Mouse (Mus musculus): Measurements from ENCODE around the gene Gm49322. TPM values are rescaled to one million over a fixed set of nuclear protein-coding genes. Genes with fewer than 3 reads are reported as not detected.

Gene Gm49322
- total RNA-seq, 2 experiments from 2014 or later: 2.6 to 3.6 TPM

DNA sequence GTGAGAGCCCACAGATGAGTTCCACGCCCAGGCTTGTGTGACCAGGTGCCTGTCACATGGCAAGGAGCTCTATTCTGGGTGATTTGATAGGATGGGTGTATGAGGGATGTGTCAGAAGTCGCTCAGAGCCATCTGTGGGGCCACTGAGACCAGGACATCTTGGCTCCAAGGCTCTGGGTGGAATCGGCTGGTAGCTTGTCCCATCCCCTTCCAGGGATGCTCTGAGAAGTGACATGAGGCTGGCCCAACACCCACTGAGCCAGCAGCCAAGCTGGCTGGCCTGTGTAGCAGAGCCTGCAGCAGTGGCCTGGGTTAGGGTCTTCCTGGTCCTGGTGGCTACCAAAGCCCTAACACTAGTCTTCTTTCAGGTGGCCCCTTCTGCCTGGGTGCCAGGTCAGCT, 2.6 kb downstream of the Gm49322 start:
- no peak for DNase-seq (ENCODE audit: low spot score in 2 of 2)
- intact Hi-C loops (cut with DNase I): no loop called here

DNA sequence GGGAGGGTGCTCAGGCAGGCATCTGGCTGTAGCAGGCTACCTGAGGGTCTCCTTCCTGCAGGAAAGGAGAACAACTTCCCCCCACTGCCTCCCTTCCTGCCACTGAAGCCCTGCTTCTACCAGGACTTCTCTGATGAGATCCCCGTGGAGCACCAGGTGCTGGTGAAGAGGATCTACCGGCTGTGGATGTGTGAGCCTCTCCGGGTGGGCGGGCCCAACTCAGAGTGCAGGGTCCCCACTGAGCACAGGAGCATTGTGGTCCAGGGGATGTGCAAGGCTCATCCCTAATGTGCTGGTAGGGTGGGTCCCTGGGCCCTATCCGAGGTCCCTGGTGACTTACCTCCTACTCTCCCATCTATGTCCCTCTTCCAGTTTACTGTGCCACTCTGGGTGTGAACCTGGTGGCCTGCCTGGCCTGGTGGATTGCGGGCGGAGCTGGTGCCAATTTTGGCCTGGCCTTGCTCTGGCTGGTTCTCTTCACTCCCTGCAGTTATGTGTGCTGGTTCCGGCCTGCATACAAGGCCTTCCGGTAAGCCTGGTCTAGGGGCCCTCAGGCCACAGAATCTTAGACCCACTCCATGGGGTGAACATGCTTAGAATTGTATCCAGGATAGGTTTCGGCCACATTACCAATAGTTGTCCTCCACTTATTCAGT, 3.6 kb downstream of the Gm49322 start:
- no peak for DNase-seq (ENCODE audit: low spot score in 2 of 2)
- intact Hi-C loops (cut with DNase I): no loop called here

GRCm38 (mm10) chr10:80610116-80610785, 4.4 kb downstream of the Gm49322 start:
- intact Hi-C loops (cut with DNase I): loop anchor here (5.0 kb wide), 1 partner anchor 77 kb away; no protein-coding TSS in a partner anchor
- no peak for DNase-seq (ENCODE audit: low spot score in 2 of 2)

DNA sequence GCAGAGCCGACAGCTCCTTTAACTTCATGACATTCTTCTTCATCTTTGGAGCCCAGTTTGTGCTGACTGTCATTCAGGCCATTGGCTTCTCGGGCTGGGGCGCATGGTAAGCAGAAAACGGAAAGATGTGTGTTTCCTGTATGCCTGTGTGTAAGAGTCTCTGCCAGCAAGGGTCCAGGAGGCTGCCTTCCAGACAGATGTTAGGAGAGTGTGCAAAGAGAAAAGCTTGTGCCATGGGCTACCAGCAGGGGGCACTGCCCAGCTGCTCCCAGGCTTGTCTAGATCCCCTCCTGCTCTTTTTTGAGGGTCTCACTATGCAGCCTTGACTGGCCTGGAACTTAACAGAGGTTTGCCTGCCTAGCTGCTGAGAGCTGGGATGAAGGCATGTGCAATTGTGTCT, 5.2 kb downstream of the Gm49322 start:
- DNase-seq (ENCODE audit: low spot score in 2 of 2): no peak
- intact Hi-C loops (cut with DNase I): loop anchor here (5.0 kb wide), 1 partner anchor 76 kb away; no protein-coding TSS in a partner anchor

DNA sequence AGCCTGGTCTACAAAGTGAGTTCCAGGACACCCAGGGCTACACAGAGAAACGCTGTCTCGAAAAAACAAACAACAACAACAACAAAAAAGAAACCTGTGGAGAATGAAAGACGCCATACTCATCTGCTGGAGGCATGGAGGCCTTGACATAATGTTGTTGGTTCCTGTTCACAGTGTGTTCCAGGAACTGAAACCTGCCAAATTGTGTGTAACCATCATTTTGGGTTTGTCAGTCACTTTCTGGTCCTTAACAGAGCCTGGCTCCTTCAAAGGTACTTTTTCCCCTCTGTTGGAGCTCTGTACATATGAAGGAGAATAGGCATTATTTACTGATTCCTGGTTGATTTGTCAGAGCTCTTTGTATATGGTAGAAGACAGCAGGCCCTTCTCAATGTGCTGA, 6.1 kb downstream of the Gm49322 start:
- intact Hi-C loops (cut with DNase I): loop anchor here (5.0 kb wide), 1 partner anchor 75 kb away; no protein-coding TSS in a partner anchor
- DNase-seq (ENCODE audit: low spot score in 2 of 2): no peak

- intact Hi-C loops (cut with DNase I): loop anchor here (5.0 kb wide), 1 partner anchor 73 kb away; no protein-coding TSS in a partner anchor
- no peak for DNase-seq (ENCODE audit: low spot score in 2 of 2)
Observed at GRCm38 (mm10) chr10:80613821-80614220, 8.0 kb downstream of the Gm49322 start.

DNA sequence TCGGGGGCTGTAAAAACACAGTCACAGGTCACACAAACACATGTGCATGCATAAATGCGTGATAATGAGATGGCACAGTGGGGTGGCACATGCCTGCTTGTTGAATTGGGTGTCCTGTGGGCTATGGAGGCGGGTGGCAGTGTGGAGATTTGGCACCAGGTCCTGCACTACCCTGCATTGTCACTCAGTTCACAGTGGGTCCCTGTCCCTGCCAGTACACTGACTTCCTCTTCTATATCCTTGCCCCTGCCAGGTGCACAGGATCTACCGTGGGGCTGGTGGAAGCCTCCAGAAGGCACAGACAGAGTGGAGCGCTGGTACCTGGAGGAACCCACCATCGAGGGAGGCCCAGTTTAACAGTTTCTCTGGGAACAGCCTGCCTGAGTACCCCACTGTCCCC, 8.5 kb downstream of the Gm49322 start:
- no peak for DNase-seq (ENCODE audit: low spot score in 2 of 2)
- intact Hi-C loops (cut with DNase I): loop anchor here (5.0 kb wide), 1 partner anchor 73 kb away; no protein-coding TSS in a partner anchor

- DNase-seq (ENCODE audit: low spot score in 2 of 2): no peak
- intact Hi-C loops (cut with DNase I): no loop called here
Observed at GRCm38 (mm10) chr10:80618181-80618580, 12.4 kb downstream of the Gm49322 start.

GRCm38 (mm10) chr10:80619465-80620244, 13.8 kb downstream of the Gm49322 start:
- DNase-seq (ENCODE audit: low spot score in 2 of 2): no peak
- intact Hi-C loops (cut with DNase I): no loop called here

DNA sequence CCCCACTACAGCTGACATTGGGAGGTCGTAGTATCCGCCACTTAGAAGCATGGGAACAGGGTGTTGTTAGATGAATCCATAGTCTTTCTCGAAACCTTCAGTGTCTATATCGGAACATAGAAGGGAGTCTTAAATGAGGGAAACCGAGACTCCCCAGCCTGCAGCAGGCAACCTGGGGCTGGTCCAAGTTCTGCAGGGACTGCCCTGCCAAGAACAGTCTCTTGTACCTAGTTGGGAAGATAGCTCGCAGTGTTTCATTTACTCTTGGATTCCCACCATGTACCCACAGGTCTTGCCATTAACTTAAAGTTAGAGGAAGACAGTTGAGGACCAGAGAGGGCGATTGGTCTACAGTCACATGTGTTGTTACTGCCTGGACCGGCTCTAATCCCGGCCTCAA, 14.5 kb downstream of the Gm49322 start:
- no peak for DNase-seq (ENCODE audit: low spot score in 2 of 2)
- intact Hi-C loops (cut with DNase I): no loop called here

- intact Hi-C loops (cut with DNase I): no loop called here
- DNase-seq (ENCODE audit: low spot score in 2 of 2): no peak
Observed at GRCm38 (mm10) chr10:80620796-80621689, 15.2 kb downstream of the Gm49322 start.

GRCm38 (mm10) chr10:80621690-80621939, 15.8 kb downstream of the Gm49322 start:
- DNase-seq (ENCODE audit: low spot score in 2 of 2): no peak
- intact Hi-C loops (cut with DNase I): no loop called here

GRCm38 (mm10) chr10:80621940-80622660, 16.3 kb downstream of the Gm49322 start:
- DNase-seq (ENCODE audit: low spot score in 2 of 2): peak; percentile 99 to 100
- intact Hi-C loops (cut with DNase I): loop anchor here (2.0 kb wide), 3 partner anchors 35 to 55 kb away; partner anchors contain the start of genes Btbd2 and Klf16

DNA sequence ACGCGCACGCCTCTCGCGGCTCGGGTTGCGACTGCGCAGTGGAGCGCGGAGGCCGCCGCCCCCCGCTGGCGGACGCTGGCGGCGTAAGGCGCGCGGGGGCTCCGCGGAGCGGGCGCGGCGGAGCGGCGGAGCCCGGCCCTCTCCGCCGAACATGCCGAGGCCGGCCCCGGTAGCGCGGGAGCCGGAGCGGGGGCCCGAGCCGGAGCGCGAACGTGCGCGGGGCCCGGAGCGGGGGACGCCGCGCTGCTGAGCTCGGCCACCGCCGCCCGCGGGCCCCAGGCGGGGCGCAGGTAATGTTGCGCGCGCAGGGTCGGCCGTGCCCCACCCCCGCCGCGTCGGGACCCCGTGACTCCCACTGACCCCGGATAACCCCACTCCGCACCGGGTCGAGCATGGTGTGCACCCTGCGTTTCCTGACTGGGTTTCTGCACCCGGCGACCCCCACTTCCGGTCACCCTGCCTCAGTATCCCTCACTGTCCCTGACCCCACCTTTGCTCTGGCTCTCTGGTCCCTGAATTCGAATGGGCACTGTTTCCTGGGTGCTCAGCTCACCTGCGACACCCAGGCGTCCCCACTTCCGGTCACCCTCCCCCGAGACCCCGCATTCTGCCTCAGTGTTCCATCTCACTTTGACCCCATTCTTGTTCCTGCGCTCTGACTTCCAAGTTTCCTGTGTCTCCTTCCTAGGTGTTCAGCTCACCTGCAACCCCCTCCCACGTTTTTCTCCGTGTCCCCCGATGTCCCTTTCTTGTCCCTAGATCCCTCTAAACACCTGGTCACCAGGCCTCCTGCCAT, 17.0 kb downstream of the Gm49322 start, which contains the start of gene Csnk1g2:
Csnk1g2 (plus strand) TSS at position 178 of the 796 bp plus-strand sequence.
- intact Hi-C loops (cut with DNase I): loop anchor here (2.0 kb wide), 3 partner anchors 34 to 54 kb away; partner anchors contain the start of genes Btbd2 and Klf16
- no peak for DNase-seq (ENCODE audit: low spot score in 2 of 2)

DNA sequence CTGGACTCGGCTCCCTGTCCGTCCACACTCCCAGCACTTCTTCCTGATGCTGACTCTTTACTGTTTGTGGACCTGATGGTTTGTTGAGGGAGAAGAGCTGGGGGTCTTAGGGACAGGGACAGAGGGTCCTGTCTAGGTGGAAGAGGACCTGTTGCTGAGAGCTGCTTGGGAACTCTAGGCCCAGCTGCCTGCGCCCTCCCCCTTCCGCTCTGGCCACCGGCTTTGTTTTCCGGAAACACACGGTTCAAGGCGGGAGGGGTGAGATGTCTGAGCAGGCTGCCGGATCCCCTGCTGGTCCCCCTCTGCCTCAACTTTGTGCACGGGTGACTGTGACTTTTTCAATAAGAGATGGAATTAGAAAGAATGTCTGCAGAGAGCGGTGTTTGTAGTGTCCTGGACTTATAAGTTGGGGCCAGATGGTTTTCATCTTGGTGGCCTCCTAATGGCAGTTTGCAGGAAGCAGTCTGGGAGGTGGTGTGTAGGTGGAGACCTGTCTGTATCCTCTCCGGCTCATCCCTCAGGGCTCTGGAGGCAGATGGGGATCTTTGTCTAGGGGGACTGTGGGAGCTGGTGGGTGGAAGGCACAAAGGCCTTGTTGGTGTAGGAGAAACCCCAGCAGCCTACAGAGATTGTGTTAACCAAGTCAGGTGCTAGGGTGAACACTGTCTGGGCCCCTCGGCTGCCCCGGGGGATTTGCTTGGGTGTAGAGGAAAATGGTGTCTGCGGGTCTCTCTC, 17.8 kb downstream of the Gm49322 start:
- DNase-seq (ENCODE audit: low spot score in 2 of 2): peak in 1 of 2 experiments; percentile 38
- intact Hi-C loops (cut with DNase I): loop anchor here (2.0 kb wide), 3 partner anchors 33 to 53 kb away; partner anchors contain the start of genes Btbd2 and Klf16

- no peak for DNase-seq (ENCODE audit: low spot score in 2 of 2)
- intact Hi-C loops (cut with DNase I): no loop called here
Observed at GRCm38 (mm10) chr10:80625764-80626163, 19.9 kb downstream of the Gm49322 start.

GRCm38 (mm10) chr10:80627685-80628084, 21.9 kb downstream of the Gm49322 start:
- intact Hi-C loops (cut with DNase I): no loop called here
- no peak for DNase-seq (ENCODE audit: low spot score in 2 of 2)

Measured in left cerebral cortex, postnatal 36 days (tissue).